Mouse (Mus musculus): ENCODE measurements around the gene Pcbd1. TPM values are rescaled to one million over a fixed set of nuclear protein-coding genes. Genes with fewer than 3 reads are reported as not detected.
A peak's percentile ranks its signal among the peaks of the same experiment; 100 is the strongest.

Gene Pcbd1
- polyA plus RNA-seq (2011; ENCODE audit: insufficient read length, low read depth, missing spikeins) = 3.1 and 4.5 TPM in 2 replicates

- H3K4me3 ChIP-seq (ENCODE audit: insufficient read depth, low read length) = no peak within 1 kb of the TSS
- TF ChIP-seq CTCF (IDR thresholded peaks at IDR 0.05; ENCODE audit: borderline replicate concordance, insufficient read depth, low read length) (no peak), POLR2A (IDR thresholded peaks at IDR 0.05; ENCODE audit: low read depth, low read length) (no peak)
- no peaks in the 10 kb centered on the region; the same call in 1 of the 2 replicates for H3K4me1 ChIP-seq (ENCODE audit: control insufficient read depth, insufficient read depth, low read length)
- H3K27ac ChIP-seq (ENCODE audit: insufficient read depth, low read length) = no peak within 1 kb of the TSS
Observed at GRCm38 (mm10) chr10:61089170-61090142, at the start of gene Pcbd1. Gene Pcbd1, plus strand, starts transcription at chr10:61089331.

- no peak for TF ChIP-seq POLR2A (IDR thresholded peaks at IDR 0.05; ENCODE audit: low read depth, low read length)
- TF ChIP-seq CTCF (IDR thresholded peaks at IDR 0.05; ENCODE audit: borderline replicate concordance, insufficient read depth, low read length) = no peak
- Histone ChIP-seq H3K4me1 (ENCODE audit: control insufficient read depth, insufficient read depth, low read length) (no peaks in the 10 kb centered on the region), H3K27ac (ENCODE audit: insufficient read depth, low read length) (no peak overlapping the region), H3K4me3 (ENCODE audit: insufficient read depth, low read length) (no peak overlapping the region)
Observed at GRCm38 (mm10) chr10:61039657-61040056, 49.5 kb upstream of the Pcbd1 start.

- Histone ChIP-seq H3K4me3 (ENCODE audit: insufficient read depth, low read length) (no peak overlapping the region), H3K27ac (ENCODE audit: insufficient read depth, low read length) (no peak overlapping the region), H3K4me1 (ENCODE audit: control insufficient read depth, insufficient read depth, low read length) (no peaks in the 10 kb centered on the region)
- TF ChIP-seq CTCF (IDR thresholded peaks at IDR 0.05; ENCODE audit: borderline replicate concordance, insufficient read depth, low read length) = no peak
- TF ChIP-seq POLR2A (IDR thresholded peaks at IDR 0.05; ENCODE audit: low read depth, low read length) = no peak
Observed at GRCm38 (mm10) chr10:61045081-61045480, 44.0 kb upstream of the Pcbd1 start.

GRCm38 (mm10) chr10:61051993-61052613 is 37.0 kb upstream of the Pcbd1 start:
- H3K27ac ChIP-seq (ENCODE audit: insufficient read depth, low read length) = no peak overlapping the region
- TF ChIP-seq CTCF (IDR thresholded peaks at IDR 0.05; ENCODE audit: borderline replicate concordance, insufficient read depth, low read length) = peak; percentile 95
- no peak for TF ChIP-seq POLR2A (IDR thresholded peaks at IDR 0.05; ENCODE audit: low read depth, low read length)
- no peak overlapping the region for H3K4me3 ChIP-seq (ENCODE audit: insufficient read depth, low read length)

GRCm38 (mm10) chr10:61056661-61057060 is 32.5 kb upstream of the Pcbd1 start:
- Histone ChIP-seq H3K4me1 (ENCODE audit: control insufficient read depth, insufficient read depth, low read length) (no peaks in the 10 kb centered on the region), H3K4me3 (ENCODE audit: insufficient read depth, low read length) (no peak overlapping the region), H3K27ac (ENCODE audit: insufficient read depth, low read length) (no peak overlapping the region)
- TF ChIP-seq POLR2A (IDR thresholded peaks at IDR 0.05; ENCODE audit: low read depth, low read length) (no peak), CTCF (IDR thresholded peaks at IDR 0.05; ENCODE audit: borderline replicate concordance, insufficient read depth, low read length) (no peak)

More at GRCm38 (mm10) chr10:61051993-61052613, 37.0 kb upstream of the Pcbd1 start:
- no peaks in the 10 kb centered on the region for H3K4me1 ChIP-seq (ENCODE audit: control insufficient read depth, insufficient read depth, low read length)

- TF ChIP-seq POLR2A (IDR thresholded peaks at IDR 0.05; ENCODE audit: low read depth, low read length) = no peak
- no peak for TF ChIP-seq CTCF (IDR thresholded peaks at IDR 0.05; ENCODE audit: borderline replicate concordance, insufficient read depth, low read length)
- Histone ChIP-seq H3K27ac (ENCODE audit: insufficient read depth, low read length) (no peak overlapping the region), H3K4me3 (ENCODE audit: insufficient read depth, low read length) (no peak overlapping the region), H3K4me1 (ENCODE audit: control insufficient read depth, insufficient read depth, low read length) (no peaks in the 10 kb centered on the region)
Observed at GRCm38 (mm10) chr10:61059101-61059500, 30.0 kb upstream of the Pcbd1 start.

GRCm38 (mm10) chr10:61059543-61060110 is 29.5 kb upstream of the Pcbd1 start:
- no peak overlapping the region for H3K4me3 ChIP-seq (ENCODE audit: insufficient read depth, low read length)
- no peak for TF ChIP-seq CTCF (IDR thresholded peaks at IDR 0.05; ENCODE audit: borderline replicate concordance, insufficient read depth, low read length)
- TF ChIP-seq POLR2A (IDR thresholded peaks at IDR 0.05; ENCODE audit: low read depth, low read length) = no peak
- no peaks in the 10 kb centered on the region for H3K4me1 ChIP-seq (ENCODE audit: control insufficient read depth, insufficient read depth, low read length)
- no peak overlapping the region for H3K27ac ChIP-seq (ENCODE audit: insufficient read depth, low read length)

GRCm38 (mm10) chr10:61063271-61063864 is 25.8 kb upstream of the Pcbd1 start:
- no peak overlapping the region for H3K27ac ChIP-seq (ENCODE audit: insufficient read depth, low read length)
- no peak overlapping the region for H3K4me3 ChIP-seq (ENCODE audit: insufficient read depth, low read length)
- H3K4me1 ChIP-seq (ENCODE audit: control insufficient read depth, insufficient read depth, low read length) = no peaks in the 10 kb centered on the region
- TF ChIP-seq CTCF (IDR thresholded peaks at IDR 0.05; ENCODE audit: borderline replicate concordance, insufficient read depth, low read length) (no peak), POLR2A (IDR thresholded peaks at IDR 0.05; ENCODE audit: low read depth, low read length) (no peak)

- Histone ChIP-seq H3K4me1 (ENCODE audit: control insufficient read depth, insufficient read depth, low read length) (no peaks in the 10 kb centered on the region), H3K27ac (ENCODE audit: insufficient read depth, low read length) (no peak overlapping the region), H3K4me3 (ENCODE audit: insufficient read depth, low read length) (no peak overlapping the region)
- no peak for TF ChIP-seq CTCF (IDR thresholded peaks at IDR 0.05; ENCODE audit: borderline replicate concordance, insufficient read depth, low read length)
Observed at GRCm38 (mm10) chr10:61064635-61065034, 24.5 kb upstream of the Pcbd1 start.
